Mouse (Mus musculus): ENCODE data around the gene Slc25a19.

The Slc25a19 gene

GRCm38 (mm10) chr11:115618001-115618400, 10.1 kb downstream of the Slc25a19 start:
- DNase-seq: no peak

GRCm38 (mm10) chr11:115616893-115617292, 11.2 kb downstream of the Slc25a19 start:
- DNase-seq: no peak

GRCm38 (mm10) chr11:115616371-115616770, 11.7 kb downstream of the Slc25a19 start:
- DNase-seq: no peak

- no peak for DNase-seq
Observed at GRCm38 (mm10) chr11:115615875-115616274, 12.2 kb downstream of the Slc25a19 start.

- no peak for DNase-seq
Observed at GRCm38 (mm10) chr11:115615108-115615825, 12.8 kb downstream of the Slc25a19 start.

GRCm38 (mm10) chr11:115614346-115615107, 13.6 kb downstream of the Slc25a19 start:
- DNase-seq: no peak

- DNase-seq: peak in 1 of 2 experiments; percentile 52
Observed at GRCm38 (mm10) chr11:115613138-115613945, 14.8 kb downstream of the Slc25a19 start.

GRCm38 (mm10) chr11:115612410-115613137, 15.5 kb downstream of the Slc25a19 start, which contains the start of gene Mif4gd:
Gene Mif4gd, minus strand, starts transcription at chr11:115612969.
- peak; percentile 90 to 95 for DNase-seq

GRCm38 (mm10) chr11:115612059-115612409, 16.1 kb downstream of the Slc25a19 start:
- DNase-seq: peak in 1 of 2 experiments; percentile 58

GRCm38 (mm10) chr11:115611173-115611572, 16.9 kb downstream of the Slc25a19 start:
- DNase-seq: no peak

GRCm38 (mm10) chr11:115609576-115609975, 18.5 kb downstream of the Slc25a19 start:
- DNase-seq: no peak

- DNase-seq: no peak
Observed at GRCm38 (mm10) chr11:115608421-115609399, 19.4 kb downstream of the Slc25a19 start.

GRCm38 (mm10) chr11:115606733-115607132, 21.4 kb downstream of the Slc25a19 start:
- no peak for DNase-seq

GRCm38 (mm10) chr11:115604304-115604696, 23.8 kb downstream of the Slc25a19 start:
- peak in 1 of 2 experiments; percentile 43 for DNase-seq

- DNase-seq: peak; percentile 81 to 83
Observed at GRCm38 (mm10) chr11:115603476-115604303, 24.4 kb downstream of the Slc25a19 start, which contains the start of the genes Mrps7 and Gga3. Gene Mrps7, plus strand, starts transcription at chr11:115603925. Gene Gga3, minus strand, starts transcription at chr11:115604051.

GRCm38 (mm10) chr11:115603128-115603475, 25.0 kb downstream of the Slc25a19 start:
- no peak for DNase-seq

- no peak for DNase-seq
Observed at GRCm38 (mm10) chr11:115601174-115601573, 26.9 kb downstream of the Slc25a19 start.

GRCm38 (mm10) chr11:115600743-115601142, 27.4 kb downstream of the Slc25a19 start:
- DNase-seq: no peak

GRCm38 (mm10) chr11:115599722-115600121, 28.4 kb downstream of the Slc25a19 start:
- DNase-seq: no peak

- DNase-seq: no peak
Observed at GRCm38 (mm10) chr11:115598309-115598708, 29.8 kb downstream of the Slc25a19 start.

All from thymus, adult 18-20 months (tissue).